Mouse (Mus musculus) C2C12 (cell line): Measurements from ENCODE around the gene Mybpc3.

ENCODE experiments used
- CEBPB ChIP-seq: IDR thresholded peaks from one replicate; pipeline ENCODE4 v1.6.1; 2011; ENCODE audit warnings: low read depth, mild to moderate bottlenecking, control low read depth, moderate library complexity
- CTCF ChIP-seq: IDR thresholded peaks from one replicate; pipeline ENCODE4 v1.5.1; 2011; ENCODE audit not compliant: control insufficient read depth, insufficient read depth, insufficient read length
- FOSL1 ChIP-seq: IDR thresholded peaks from one replicate; pipeline ENCODE4 v1.8.0; 2011; ENCODE audit warnings: mild to moderate bottlenecking, low read length; ENCODE audit not compliant: poor library complexity, insufficient read depth, severe bottlenecking
- MAX ChIP-seq: IDR thresholded peaks from one replicate; pipeline ENCODE4 v1.6.1; 2011; ENCODE audit warnings: mild to moderate bottlenecking, control low read depth
- MYOD1 ChIP-seq: IDR thresholded peaks from one replicate; pipeline ENCODE4 v1.6.1; 2011; ENCODE audit warnings: low read depth; ENCODE audit not compliant: control insufficient read depth, insufficient read length
- MYOG ChIP-seq: IDR thresholded peaks from one replicate; pipeline ENCODE4 v1.6.1; 2011; ENCODE audit not compliant: control insufficient read depth, insufficient read length; ENCODE audit errors: extremely low read depth

GRCm38 (mm10) chr2:91097015-91097414, 20.9 kb upstream of the Mybpc3 start:
- TF ChIP-seq FOSL1 (no peak), CTCF (no peak), MAX (no peak), CEBPB (no peak), MYOD1 (no peak), MYOG (no peak)
